Mouse (Mus musculus) hindbrain, embryonic 10.5 days (tissue): ENCODE measurements at regions not wholly inside any gene's neighbourhood (a gene's known extent, or its start where the extent isn't known, plus 50 kb on each side); places are given as distances from the start of the nearest gene placed in this dataset.

Source experiments
- DNase-seq: peaks from one replicate; pipeline ENCODE4 v3.0.0-alpha.2; 2017; ENCODE audit warnings: low spot score
- H3K27ac ChIP-seq: fragments of 300-500 bp; sonication (generic); 2 replicates; pipeline ENCODE4 v1.5.1; 2016; ENCODE audit warnings: mild to moderate bottlenecking, moderate library complexity
- H3K27me3 ChIP-seq: fragments of 300-500 bp; sonication (generic); 2 replicates; pipeline ENCODE4 v1.6.1; 2016; ENCODE audit warnings: mild to moderate bottlenecking; ENCODE audit not compliant: poor library complexity, insufficient read depth, severe bottlenecking
- H3K36me3 ChIP-seq: fragments of 300-500 bp; sonication (generic); 2 replicates; pipeline ENCODE4 v1.6.1; 2016; ENCODE audit warnings: mild to moderate bottlenecking, moderate library complexity
- H3K4me1 ChIP-seq: fragments of 300-500 bp; sonication (generic); replicated peaks from 2 replicates; pipeline ENCODE4 v1.6.1; 2016; ENCODE audit warnings: mild to moderate bottlenecking
- H3K4me3 ChIP-seq: fragments of 300-500 bp; sonication (generic); 2 replicates; pipeline ENCODE4 v1.5.1; 2016; ENCODE audit warnings: mild to moderate bottlenecking, moderate library complexity
- H3K9me3 ChIP-seq: fragments of 300-500 bp; sonication (generic); 2 replicates; pipeline ENCODE4 v1.6.1; 2016; ENCODE audit warnings: mild to moderate bottlenecking, moderate library complexity
- WGBS: fragments of 180-500 bp; shearing (Covaris S2); methylation state at CpG from one replicate; pipeline ENCODE4 v1.1.7; 2016; 5-methylcytosine and 5-hydroxymethylcytosine counted together

DNA sequence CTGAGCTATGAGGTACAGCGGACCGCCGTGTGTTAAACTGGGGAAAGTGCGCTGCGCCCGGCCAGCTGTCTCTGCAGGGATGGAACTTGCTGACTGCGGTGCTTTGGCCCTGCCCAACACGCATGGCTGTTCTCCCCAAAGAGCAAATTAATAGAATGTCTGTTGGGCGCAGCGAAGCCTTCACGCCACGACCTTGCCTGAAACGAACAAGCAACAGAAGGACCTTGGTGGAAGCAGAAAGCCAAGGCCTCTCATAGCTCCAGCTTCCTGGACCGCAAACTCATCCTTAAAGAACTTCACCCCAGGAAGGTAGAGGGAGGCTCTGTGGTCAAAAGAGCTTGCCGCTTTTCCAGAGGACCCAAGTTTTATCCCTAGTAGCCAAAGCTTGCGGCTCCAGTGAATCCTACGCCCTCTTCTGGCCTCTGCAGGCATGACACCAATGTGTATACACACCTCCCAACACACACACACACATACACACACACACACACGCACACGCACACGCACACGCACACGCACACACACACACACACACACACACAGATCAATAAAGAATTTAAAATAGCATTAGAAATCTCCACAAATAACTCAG, 110.2 kb upstream of the Ctnnb1 start:
- Histone ChIP-seq H3K9me3 (no peaks in the 10 kb centered on the region), H3K4me3 (no peak overlapping the region), H3K27me3 (no peaks in the 10 kb centered on the region), H3K27ac (no peak overlapping the region), H3K36me3 (no peaks in the 10 kb centered on the region), H3K4me1 (peaks cover 4% of the 10 kb centered on the region; the same call in 1 of the 2 replicates)
- no peak for DNase-seq
- 88% methylated on average over 22 of the region's 22 CpGs for WGBS

- H3K9me3 ChIP-seq: no peaks in the 10 kb centered on the region
- 88% methylated on average over 6 of the region's 6 CpGs for WGBS
- DNase-seq: no peak
Measured at GRCm38 (mm10) chr9:120820892-120821291, 108.1 kb upstream of the Ctnnb1 start.

DNA sequence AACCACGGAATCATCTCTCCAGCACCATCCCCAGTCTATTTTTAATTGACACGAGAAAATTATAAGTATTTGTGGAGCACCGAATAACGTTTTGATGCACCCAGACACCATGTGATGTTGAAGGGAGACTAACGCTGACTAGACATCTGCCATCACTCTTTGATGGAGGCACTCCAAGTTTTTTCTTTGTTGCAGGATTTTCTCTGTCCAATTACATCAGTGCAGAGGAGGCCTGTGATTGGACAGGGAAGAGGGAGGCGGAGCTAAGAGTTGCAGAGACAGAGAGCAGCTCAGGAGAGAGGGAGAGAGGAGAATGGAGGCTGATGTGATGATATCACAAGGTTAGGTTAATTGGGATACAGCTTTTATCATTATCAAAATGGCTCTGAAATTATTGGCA, 105.6 kb upstream of the Ctnnb1 start:
- Histone ChIP-seq H3K27ac (no peak overlapping the region), H3K4me3 (no peak overlapping the region)

More at GRCm38 (mm10) chr9:120820892-120821291, 108.1 kb upstream of the Ctnnb1 start:
- no peak overlapping the region for H3K4me3 ChIP-seq
- H3K27ac ChIP-seq: no peak overlapping the region
- no peaks in the 10 kb centered on the region for H3K36me3 ChIP-seq
- H3K27me3 ChIP-seq: no peaks in the 10 kb centered on the region
- no peaks in the 10 kb centered on the region for H3K4me1 ChIP-seq

GRCm38 (mm10) chr9:120826266-120826665, 102.8 kb upstream of the Ctnnb1 start:
- no peak for DNase-seq
- H3K27ac ChIP-seq: no peak overlapping the region
- no peaks in the 10 kb centered on the region for H3K36me3 ChIP-seq
- peaks cover 6% of the 10 kb centered on the region; the same call in 1 of the 2 replicates for H3K4me1 ChIP-seq
- H3K4me3 ChIP-seq: no peak overlapping the region
- H3K9me3 ChIP-seq: no peaks in the 10 kb centered on the region
- WGBS: 74% methylated on average over 4 of the region's 4 CpGs
- H3K27me3 ChIP-seq: no peaks in the 10 kb centered on the region

More for the DNA sequence above, 105.6 kb upstream of the Ctnnb1 start:
- DNase-seq: no peak
- H3K27me3 ChIP-seq: no peaks in the 10 kb centered on the region
- H3K36me3 ChIP-seq: no peaks in the 10 kb centered on the region
- WGBS: 78% methylated on average over 6 of the region's 6 CpGs
- H3K4me1 ChIP-seq: no peaks in the 10 kb centered on the region
- H3K9me3 ChIP-seq: no peaks in the 10 kb centered on the region

DNA sequence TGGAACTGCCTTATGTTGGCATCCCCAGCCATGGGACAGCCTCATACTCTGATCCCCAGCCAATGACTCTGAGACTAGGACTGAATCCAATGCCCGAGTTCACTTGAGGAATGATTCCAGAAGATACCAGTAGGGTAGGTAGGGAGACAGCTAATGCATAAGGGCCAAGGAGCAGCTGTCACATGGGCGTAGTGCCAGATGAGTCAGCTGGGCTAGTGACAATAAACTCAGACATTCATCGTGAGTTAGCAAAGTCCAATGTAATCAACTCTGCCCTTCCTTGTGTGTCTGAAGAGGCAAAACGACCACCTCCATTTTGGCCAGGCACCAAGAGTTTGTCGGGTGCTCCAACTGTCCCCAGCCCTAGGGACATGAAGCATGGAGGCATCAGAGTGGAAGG, 98.5 kb upstream of the Ctnnb1 start:
- DNase-seq: no peak
- H3K4me3 ChIP-seq: no peak overlapping the region
- H3K9me3 ChIP-seq: no peaks in the 10 kb centered on the region
- H3K4me1 ChIP-seq: peaks cover 6% of the 10 kb centered on the region; the same call in 1 of the 2 replicates
- H3K36me3 ChIP-seq: no peaks in the 10 kb centered on the region
- WGBS: 89% methylated on average over 5 of the region's 5 CpGs
- no peaks in the 10 kb centered on the region for H3K27me3 ChIP-seq
- no peak overlapping the region for H3K27ac ChIP-seq

DNA sequence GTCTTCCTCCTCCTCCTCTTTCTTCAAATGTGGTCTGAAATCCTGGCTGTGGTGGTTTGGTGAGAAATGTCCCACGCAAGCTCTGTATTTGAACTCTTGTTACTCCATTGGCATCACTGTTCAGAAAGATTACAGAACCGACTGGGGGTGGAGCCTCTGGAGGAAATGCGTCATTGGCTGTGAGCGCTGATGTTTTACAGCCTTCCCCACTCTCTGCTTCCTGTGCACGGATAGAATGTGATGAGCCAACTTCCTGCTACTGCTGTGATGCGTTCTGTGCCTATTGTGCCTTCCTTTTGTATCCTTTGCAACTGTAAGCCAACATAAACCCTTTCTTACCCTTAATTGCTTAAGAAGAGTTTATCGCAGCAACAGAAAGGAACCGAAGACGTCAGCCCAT, 94.8 kb upstream of the Ctnnb1 start:
- no peak for DNase-seq

GRCm38 (mm10) chr9:120835621-120836020, 93.4 kb upstream of the Ctnnb1 start:
- H3K4me3 ChIP-seq: no peak overlapping the region
- no peak for DNase-seq
- no peaks in the 10 kb centered on the region for H3K36me3 ChIP-seq
- 94% methylated on average over 4 of the region's 4 CpGs for WGBS
- no peaks in the 10 kb centered on the region for H3K27me3 ChIP-seq
- H3K27ac ChIP-seq: no peak overlapping the region
- peaks cover 3% of the 10 kb centered on the region; the same call in 1 of the 2 replicates for H3K4me1 ChIP-seq
- H3K9me3 ChIP-seq: 0 out of 2 replicates have a peak, but pooled peaks cover 2% of the 10 kb centered on the region

More for the DNA sequence above, 94.8 kb upstream of the Ctnnb1 start:
- Histone ChIP-seq H3K4me3 (no peak overlapping the region), H3K9me3 (0 out of 2 replicates have a peak, but pooled peaks cover 2% of the 10 kb centered on the region), H3K4me1 (peaks cover 6% of the 10 kb centered on the region; the same call in 1 of the 2 replicates), H3K27me3 (no peaks in the 10 kb centered on the region), H3K27ac (no peak overlapping the region), H3K36me3 (no peaks in the 10 kb centered on the region)
- 88% methylated on average over 9 of the region's 9 CpGs for WGBS

DNA sequence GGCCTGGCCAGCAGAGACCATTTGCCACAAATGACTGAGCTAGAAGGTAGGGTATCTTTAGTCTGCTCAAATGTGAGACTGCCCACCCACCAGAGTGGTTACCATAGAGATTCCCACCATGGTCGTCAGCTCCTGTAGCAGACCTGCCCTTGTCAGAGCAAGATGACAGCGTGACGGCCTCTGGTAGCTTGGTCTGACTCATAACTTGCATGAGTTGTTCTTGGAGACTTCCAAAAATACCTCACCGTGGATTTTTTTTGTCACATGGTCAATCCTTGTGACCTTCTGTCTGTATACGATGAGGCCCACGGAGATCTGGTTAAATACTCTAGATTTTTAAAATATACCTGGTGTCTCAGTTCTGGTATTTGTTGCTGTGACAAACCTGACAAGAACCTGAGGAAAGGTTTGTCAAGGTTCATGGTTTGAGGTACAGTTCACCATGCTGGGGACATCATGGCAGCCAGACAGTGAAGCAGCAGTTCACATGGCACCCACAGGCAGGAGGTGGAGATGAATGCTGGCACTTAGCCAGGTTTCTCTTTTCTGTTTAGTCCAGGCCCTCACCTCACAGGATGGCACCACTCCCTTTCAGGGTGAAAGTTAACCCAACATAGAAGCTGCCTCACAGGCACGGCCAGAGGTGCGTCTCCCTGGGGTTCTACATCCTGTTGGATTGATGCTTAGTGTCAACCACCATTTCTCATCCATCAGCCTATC, 91.4 kb upstream of the Ctnnb1 start:
- Histone ChIP-seq H3K4me1 (no peaks in the 10 kb centered on the region), H3K9me3 (0 out of 2 replicates have a peak, but pooled peaks cover 2% of the 10 kb centered on the region), H3K27me3 (no peaks in the 10 kb centered on the region), H3K36me3 (no peaks in the 10 kb centered on the region), H3K27ac (no peak overlapping the region), H3K4me3 (no peak overlapping the region)
- 85% methylated on average over 8 of the region's 8 CpGs for whole genome bisulfite sequencing
- DNase-seq: no peak

- Histone ChIP-seq H3K4me3 (no peak overlapping the region), H3K36me3 (no peaks in the 10 kb centered on the region), H3K9me3 (no peaks in the 10 kb centered on the region), H3K4me1 (0 out of 2 replicates have a peak, but pooled peaks cover 6% of the 10 kb centered on the region), H3K27ac (no peak overlapping the region), H3K27me3 (no peaks in the 10 kb centered on the region)
- no peak for DNase-seq
- 73% methylated on average over 8 of the region's 8 CpGs for WGBS
Measured at GRCm38 (mm10) chr9:120843753-120844152, 85.3 kb upstream of the Ctnnb1 start.

- 89% methylated on average over 10 of the region's 10 CpGs for WGBS
- H3K9me3 ChIP-seq: no peaks in the 10 kb centered on the region
- H3K4me1 ChIP-seq: 0 out of 2 replicates have a peak, but pooled peaks cover 12% of the 10 kb centered on the region
- no peak overlapping the region for H3K27ac ChIP-seq
- no peak for DNase-seq
- no peaks in the 10 kb centered on the region for H3K36me3 ChIP-seq
- no peaks in the 10 kb centered on the region for H3K27me3 ChIP-seq
- no peak overlapping the region for H3K4me3 ChIP-seq
Measured at GRCm38 (mm10) chr9:120845538-120845937, 83.5 kb upstream of the Ctnnb1 start.

DNA sequence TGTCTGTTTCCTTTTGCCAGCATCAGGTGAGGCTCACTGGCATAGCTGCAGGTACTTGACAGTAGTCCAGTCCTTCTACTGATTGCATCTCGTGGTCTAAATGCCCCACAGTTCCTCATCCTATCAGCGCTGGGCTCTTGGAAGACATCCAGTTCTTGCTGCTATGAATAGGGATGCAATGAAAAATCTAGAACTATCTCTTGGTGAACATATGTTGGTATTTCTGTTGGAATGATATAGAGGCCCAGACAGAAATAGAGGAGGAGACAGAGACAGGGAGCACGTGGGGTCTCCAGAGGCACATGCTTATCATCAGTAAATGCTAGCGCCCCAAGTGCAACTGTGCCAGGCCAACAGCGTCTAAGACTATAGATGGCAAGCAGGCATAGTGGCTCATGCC, 81.4 kb upstream of the Ctnnb1 start:
- H3K36me3 ChIP-seq: no peaks in the 10 kb centered on the region
- 91% methylated on average over 5 of the region's 5 CpGs for WGBS
- H3K27ac ChIP-seq: no peak overlapping the region
- peaks cover 16% of the 10 kb centered on the region for H3K4me1 ChIP-seq
- no peaks in the 10 kb centered on the region for H3K9me3 ChIP-seq
- no peak for DNase-seq
- no peaks in the 10 kb centered on the region for H3K27me3 ChIP-seq
- H3K4me3 ChIP-seq: no peak overlapping the region

DNA sequence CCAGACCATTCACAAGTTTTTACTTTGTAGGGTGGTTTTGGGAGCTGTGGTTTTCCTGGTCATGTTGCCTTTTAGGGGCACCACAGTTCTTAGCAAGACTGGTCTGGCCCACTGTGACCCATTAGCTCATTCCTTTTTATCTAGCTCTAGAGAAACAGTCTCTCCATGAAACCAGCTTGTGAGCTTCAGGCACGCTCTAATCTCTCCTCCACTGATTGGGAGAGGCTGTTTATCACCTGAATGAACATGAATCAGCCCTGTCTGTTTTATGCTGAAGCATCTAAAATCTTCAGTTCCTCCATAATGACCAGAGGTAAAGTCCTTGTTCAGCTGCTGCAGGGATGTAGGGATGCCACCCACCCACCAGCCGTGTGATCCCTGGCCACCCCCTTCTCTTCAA, 80.1 kb upstream of the Ctnnb1 start:
- Histone ChIP-seq H3K36me3 (no peaks in the 10 kb centered on the region), H3K4me3 (no peak overlapping the region), H3K27me3 (no peaks in the 10 kb centered on the region), H3K27ac (no peak overlapping the region), H3K4me1 (peaks cover 17% of the 10 kb centered on the region), H3K9me3 (no peaks in the 10 kb centered on the region)
- DNase-seq: no peak
- 87% methylated on average over 2 of the region's 2 CpGs for whole genome bisulfite sequencing

DNA sequence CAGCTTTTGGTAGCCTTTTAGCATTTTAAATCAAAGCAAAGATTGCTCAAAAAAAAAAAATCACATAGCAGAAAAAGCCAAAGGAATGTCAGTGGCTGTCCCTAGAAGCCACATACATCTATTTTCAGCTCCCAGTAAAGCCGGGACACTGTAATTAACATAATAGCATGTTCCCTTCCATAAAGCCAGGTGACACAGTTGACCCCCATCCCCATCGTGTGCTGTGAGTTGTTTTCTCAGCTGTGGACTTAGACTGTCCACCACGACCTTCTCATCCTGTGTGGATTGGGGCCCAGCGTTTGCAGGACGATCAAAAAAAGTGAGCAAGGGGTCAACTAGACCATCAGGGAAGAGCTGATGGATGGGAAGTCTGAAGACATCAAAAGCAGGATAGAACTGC, 78.9 kb upstream of the Ctnnb1 start:
- Histone ChIP-seq H3K36me3 (no peaks in the 10 kb centered on the region), H3K4me3 (no peak overlapping the region), H3K9me3 (no peaks in the 10 kb centered on the region), H3K27me3 (no peaks in the 10 kb centered on the region), H3K27ac (no peak overlapping the region), H3K4me1 (peaks cover 26% of the 10 kb centered on the region)
- no peak for DNase-seq
- 69% methylated on average over 5 of the region's 5 CpGs for WGBS
